In the genomic region with DNA sequence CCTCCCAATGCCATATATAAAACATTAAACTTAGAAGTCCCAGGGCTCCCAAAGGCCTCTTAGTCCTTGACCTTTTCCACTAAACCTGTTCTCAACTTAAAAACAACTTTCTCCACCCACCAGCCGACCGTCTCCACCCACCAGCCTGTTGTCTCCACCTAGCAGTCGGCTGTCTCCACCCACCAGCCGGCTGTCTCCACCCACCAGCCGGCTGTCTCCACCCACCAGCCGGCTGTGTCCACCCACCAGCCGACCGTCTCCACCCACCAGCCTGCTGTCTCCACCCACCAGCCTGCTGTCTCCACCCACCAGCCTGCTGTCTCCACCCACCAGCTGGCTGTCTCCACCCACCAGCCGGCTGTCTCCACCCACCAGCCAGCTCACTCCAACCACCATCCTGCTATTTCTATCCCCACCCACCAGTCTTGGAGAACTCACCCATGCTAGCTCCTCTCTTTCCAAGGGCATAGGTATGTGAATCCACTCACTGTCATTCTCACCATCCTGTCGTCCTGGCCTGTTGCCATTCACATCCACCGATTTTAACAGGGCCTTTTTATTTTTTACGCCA, we compare ENCODE assay signal across 17 mouse cellular contexts. TPM values are rescaled to one million over a fixed set of nuclear protein-coding genes. Genes with fewer than 3 reads are reported as not detected.
DNase-seq lines count a peak whose midpoint lies in the region; ATAC-seq and TF ChIP-seq lines count a peak whose summit lies in the region.
"Had no signal": no experiment of that assay in that cellular context is flagged by ENCODE, and none has a peak within 500 bp of the region (broad histone marks: within the 10 kb centered on the region; RNA-seq: fewer than 3 reads in every experiment).

No protein-coding gene starts in this region.

- intact Hi-C loops in left cerebral cortex, postnatal 14 days (cut with DNase I): loop anchor here (10.0 kb wide), 1 partner anchor 51 kb away; no protein-coding TSS in a partner anchor

- peak; percentile 54 for DNase-seq in left cerebral cortex, postnatal 14 days (ENCODE audit: low spot score in 2 of 2)
- no peak for DNase-seq in left cerebral cortex, adult 11 months (ENCODE audit: low spot score)
- no peak for DNase-seq in ES-E14 (ENCODE audit: low read depth, low spot score)
- DNase-seq in brain, adult 2 months (ENCODE audit: low read depth, low spot score): peak; percentile 60
- peak; percentile 60 for DNase-seq in liver, postnatal 0 days
- DNase-seq in cerebellum, adult 11-12 months: no peak
- no peak for DNase-seq in heart, embryonic 10.5 days (ENCODE audit: low spot score)
- DNase-seq: gastrocnemius, adult 2 months; lung, embryonic 14.5 days had no signal

- TF ChIP-seq CTCF in liver, postnatal 0 days (IDR thresholded peaks at IDR 0.05; ENCODE audit: low read depth): no peak

- no peak for TF ChIP-seq EP300 in liver, postnatal 0 days (IDR thresholded peaks at IDR 0.05; ENCODE audit: low read depth)

- no peak overlapping the region for H3K27ac ChIP-seq in ES-E14 (ENCODE audit: insufficient read depth, low read depth, low read length, poor library complexity, severe bottlenecking)
- H3K27ac ChIP-seq in liver, postnatal 0 days (ENCODE audit: low read depth): no peak overlapping the region
- H3K27ac ChIP-seq in heart, embryonic 10.5 days: no peak overlapping the region
- H3K27ac ChIP-seq in midbrain, embryonic 13.5 days: no peak overlapping the region
- H3K27ac ChIP-seq: embryonic facial prominence, embryonic 10.5 days; gastrocnemius, adult 2 months; heart, embryonic 13.5 days; hindbrain, embryonic 15.5 days; midbrain, embryonic 12.5 days had no signal

- H3K4me3 ChIP-seq in ES-E14 (ENCODE audit: insufficient read depth in 1 of 2, low read depth in 1 of 2, low read length in 2 of 2, poor library complexity in 1 of 2, severe bottlenecking in 1 of 2): no peak overlapping the region
- no peak overlapping the region for H3K4me3 ChIP-seq in liver, postnatal 0 days (ENCODE audit: low read depth, low read length)
- H3K4me3 ChIP-seq in heart, embryonic 10.5 days: no peak overlapping the region
- no peak overlapping the region for H3K4me3 ChIP-seq in midbrain, embryonic 13.5 days (replicated peaks)
- H3K4me3 ChIP-seq: embryonic facial prominence, embryonic 10.5 days; gastrocnemius, adult 2 months; heart, embryonic 13.5 days; hindbrain, embryonic 15.5 days; midbrain, embryonic 12.5 days had no signal

- in situ Hi-C loops in ES-E14 (cut with MboI; ENCODE audit: low sequenced_read_pairs in 2 of 2, unreplicated experiment in 2 of 2): no loop called here

- no peak overlapping the region for H3K4me2 ChIP-seq in liver, postnatal 0 days (ENCODE audit: low read depth, low read length)
- no peak overlapping the region for H3K4me2 ChIP-seq in midbrain, embryonic 13.5 days (replicated peaks)
- H3K4me2 ChIP-seq: heart, embryonic 13.5 days; hindbrain, embryonic 15.5 days; lung, embryonic 14.5 days; midbrain, embryonic 12.5 days had no signal

- peaks cover 0 to 9% of the 10 kb centered on the region in 2 experiments; a peak in 2 of 4 replicates for H3K4me1 ChIP-seq in ES-E14 (ENCODE audit: control insufficient read depth in 2 of 2, insufficient read depth in 2 of 2, low read length in 2 of 2, poor library complexity in 1 of 2)
- 0 out of 2 replicates have a peak, but pooled peaks cover 8% of the 10 kb centered on the region for H3K4me1 ChIP-seq in liver, postnatal 0 days (ENCODE audit: insufficient read depth)
- H3K4me1 ChIP-seq in heart, embryonic 10.5 days: no peaks in the 10 kb centered on the region
- no peaks in the 10 kb centered on the region for H3K4me1 ChIP-seq in midbrain, embryonic 13.5 days (replicated peaks)
- H3K4me1 ChIP-seq: heart, embryonic 13.5 days; hindbrain, embryonic 15.5 days; midbrain, embryonic 12.5 days had no signal

- no peaks in the 10 kb centered on the region for H3K9me3 ChIP-seq in ES-E14 (ENCODE audit: control insufficient read depth, insufficient read depth, low read depth, low read length)
- H3K9me3 ChIP-seq in liver, postnatal 0 days (ENCODE audit: low read length): no peaks in the 10 kb centered on the region
- H3K9me3 ChIP-seq in heart, embryonic 10.5 days: no peaks in the 10 kb centered on the region
- no peaks in the 10 kb centered on the region for H3K9me3 ChIP-seq in midbrain, embryonic 13.5 days
- H3K9me3 ChIP-seq: embryonic facial prominence, embryonic 10.5 days; heart, embryonic 13.5 days; hindbrain, embryonic 15.5 days; midbrain, embryonic 12.5 days had no signal

- no peaks in the 10 kb centered on the region for H3K27me3 ChIP-seq in liver, postnatal 0 days (ENCODE audit: insufficient read depth, low read length)
- no peaks in the 10 kb centered on the region for H3K27me3 ChIP-seq in heart, embryonic 10.5 days (ENCODE audit: insufficient read depth, poor library complexity, severe bottlenecking)
- no peaks in the 10 kb centered on the region for H3K27me3 ChIP-seq in midbrain, embryonic 13.5 days
- H3K27me3 ChIP-seq: hindbrain, embryonic 15.5 days; midbrain, embryonic 12.5 days had no signal

- no peaks in the 10 kb centered on the region for H3K36me3 ChIP-seq in ES-E14 (ENCODE audit: control insufficient read depth, insufficient read depth, low read length, poor library complexity, severe bottlenecking)
- H3K36me3 ChIP-seq in liver, postnatal 0 days (replicated peaks; ENCODE audit: insufficient read depth, low read length): no peaks in the 10 kb centered on the region
- no peaks in the 10 kb centered on the region for H3K36me3 ChIP-seq in heart, embryonic 10.5 days
- H3K36me3 ChIP-seq in midbrain, embryonic 13.5 days: no peaks in the 10 kb centered on the region
- H3K36me3 ChIP-seq: embryonic facial prominence, embryonic 10.5 days; heart, embryonic 13.5 days; hindbrain, embryonic 15.5 days; midbrain, embryonic 12.5 days had no signal

- 66% methylated on average over 12 of the region's 12 CpGs for WGBS in liver, postnatal 0 days (ENCODE audit: insufficient replicate concordance)
- 63% methylated on average over 12 of the region's 12 CpGs for WGBS in heart, embryonic 10.5 days
- 76% methylated on average over 12 of the region's 12 CpGs for WGBS in midbrain, embryonic 13.5 days

- no peak overlapping the region for H3K9ac ChIP-seq in ES-E14 (ENCODE audit: insufficient read depth, low read depth, low read length, poor library complexity, severe bottlenecking)
- no peak overlapping the region for H3K9ac ChIP-seq in liver, postnatal 0 days (replicated peaks)
- no peak overlapping the region for H3K9ac ChIP-seq in midbrain, embryonic 13.5 days (replicated peaks)
- H3K9ac ChIP-seq: heart, embryonic 13.5 days; hindbrain, embryonic 15.5 days; lung, embryonic 14.5 days; midbrain, embryonic 12.5 days had no signal

- peak; percentile 64 for ATAC-seq in liver, postnatal 0 days
- no peak for ATAC-seq in midbrain, embryonic 13.5 days

TF ChIP-seq in ES-E14, 5 proteins besides CTCF, POLR2A, EP300 and RAD21:
- TF ChIP-seq MAFK (IDR thresholded peaks at IDR 0.05; ENCODE audit: insufficient read depth, low read depth, low read length) (no peak), ZNF384 (IDR thresholded peaks at IDR 0.05; ENCODE audit: low read depth, low read length) (peak; percentile 87), CHD2 (IDR thresholded peaks at IDR 0.05; ENCODE audit: low read depth, low read length) (0 out of 2 replicates have a peak, but pooled peaks have one; percentile 68), HCFC1 (IDR thresholded peaks at IDR 0.05; ENCODE audit: borderline replicate concordance, insufficient read depth, low read length) (no peak), ZC3H11A (IDR thresholded peaks at IDR 0.05; ENCODE audit: borderline replicate concordance, low read depth, low read length) (no peak)

RNA-seq across cellular contexts. Expression of a gene that starts 10.6 kb away (rescaled TPM):
- under 1 TPM in 1 of 2 experiments, not detected in 1; 0.37 TPM for total RNA-seq in left cerebral cortex, postnatal 14 days (2021)
- total RNA-seq in ES-E14 (2012; rRNA removed): 0.49 and 1.3 TPM in 2 replicates
- polyA plus RNA-seq in liver, postnatal 0 days (2015; fragmentation: Nextera tagmentation; extraction: Ambion mirVana): not detected in 2 replicates
- polyA plus RNA-seq in heart, embryonic 10.5 days (2016; fragmentation: Nextera tagmentation; extraction: Ambion mirVana): not detected in 2 replicates
- not detected in 2 replicates for polyA plus RNA-seq in midbrain, embryonic 13.5 days (2015; fragmentation: Nextera tagmentation; extraction: Ambion mirVana)
- polyA plus RNA-seq: embryonic facial prominence, embryonic 10.5 days; forebrain, embryonic 11.5 days; heart, embryonic 13.5 days; kidney, embryonic 14.5 days; lung, embryonic 14.5 days; midbrain, embryonic 12.5 days; neural tube, embryonic 11.5 days had no signal

RNA-seq across cellular contexts. Expression of a gene that starts 20.2 kb away (rescaled TPM):
- total RNA-seq in left cerebral cortex, postnatal 14 days (2021): 10 to 100 TPM; 16.5 to 17.7 TPM
- 11.6 and 21.7 TPM in 2 replicates for total RNA-seq in ES-E14 (2012; rRNA removed)
- 9.7 and 12.4 TPM in 2 replicates for polyA plus RNA-seq in liver, postnatal 0 days (2015; fragmentation: Nextera tagmentation; extraction: Ambion mirVana)
- polyA plus RNA-seq in heart, embryonic 10.5 days (2016; fragmentation: Nextera tagmentation; extraction: Ambion mirVana): 3.0 and 3.6 TPM in 2 replicates
- 4.5 and 4.6 TPM in 2 replicates for polyA plus RNA-seq in midbrain, embryonic 13.5 days (2015; fragmentation: Nextera tagmentation; extraction: Ambion mirVana)

RNA-seq across cellular contexts. Expression of a gene that starts 28.8 kb away (rescaled TPM):
- total RNA-seq in left cerebral cortex, postnatal 14 days (2021): not detected
- total RNA-seq in ES-E14 (2012; rRNA removed): 0.37 and 0.54 TPM in 2 replicates
- 0.12 and 0.15 TPM in 2 replicates for polyA plus RNA-seq in liver, postnatal 0 days (2015; fragmentation: Nextera tagmentation; extraction: Ambion mirVana)
- 0.33 TPM in 1 of 2 replicates, not detected in the other for polyA plus RNA-seq in heart, embryonic 10.5 days (2016; fragmentation: Nextera tagmentation; extraction: Ambion mirVana)
- polyA plus RNA-seq in midbrain, embryonic 13.5 days (2015; fragmentation: Nextera tagmentation; extraction: Ambion mirVana): not detected in 2 replicates
- total RNA-seq: gastrocnemius, adult 2 months had no signal
- polyA plus RNA-seq: embryonic facial prominence, embryonic 10.5 days; forebrain, embryonic 11.5 days; heart, embryonic 13.5 days; hindbrain, embryonic 15.5 days; lung, embryonic 14.5 days; midbrain, embryonic 12.5 days; neural tube, embryonic 11.5 days had no signal

RNA-seq across cellular contexts. Expression of a gene that starts 28.9 kb away (rescaled TPM):
- total RNA-seq in left cerebral cortex, postnatal 14 days (2021): under 1 TPM in 1 of 2 experiments, not detected in 1; 0.20 TPM
- 1.4 and 5.1 TPM in 2 replicates for total RNA-seq in ES-E14 (2012; rRNA removed)
- not detected in 2 replicates for polyA plus RNA-seq in liver, postnatal 0 days (2015; fragmentation: Nextera tagmentation; extraction: Ambion mirVana)
- not detected in 2 replicates for polyA plus RNA-seq in heart, embryonic 10.5 days (2016; fragmentation: Nextera tagmentation; extraction: Ambion mirVana)
- polyA plus RNA-seq in midbrain, embryonic 13.5 days (2015; fragmentation: Nextera tagmentation; extraction: Ambion mirVana): not detected in 2 replicates
- polyA plus RNA-seq: embryonic facial prominence, embryonic 10.5 days; forebrain, embryonic 11.5 days; heart, embryonic 13.5 days; hindbrain, embryonic 15.5 days; kidney, embryonic 14.5 days; lung, embryonic 14.5 days; midbrain, embryonic 12.5 days had no signal

RNA-seq across cellular contexts. Expression of a gene that starts 40.2 kb away (rescaled TPM):
- not detected for total RNA-seq in left cerebral cortex, postnatal 14 days (2021)
- not detected in 2 replicates for total RNA-seq in ES-E14 (2012; rRNA removed)
- polyA plus RNA-seq in liver, postnatal 0 days (2015; fragmentation: Nextera tagmentation; extraction: Ambion mirVana): not detected in 2 replicates
- polyA plus RNA-seq in heart, embryonic 10.5 days (2016; fragmentation: Nextera tagmentation; extraction: Ambion mirVana): not detected in 2 replicates
- not detected in 2 replicates for polyA plus RNA-seq in midbrain, embryonic 13.5 days (2015; fragmentation: Nextera tagmentation; extraction: Ambion mirVana)
- total RNA-seq: gastrocnemius, adult 2 months had no signal
- polyA plus RNA-seq: embryonic facial prominence, embryonic 10.5 days; forebrain, embryonic 11.5 days; heart, embryonic 13.5 days; lung, embryonic 14.5 days; midbrain, embryonic 12.5 days; neural tube, embryonic 11.5 days had no signal

Comparison
In these comparisons a context has a peak if more than half of its experiments do, and no peak if none do; other contexts are left out.
1. DNase-seq: peak in left cerebral cortex, postnatal 14 days (2 of 2), brain, adult 2 months (single experiment) and liver, postnatal 0 days (single experiment); none in left cerebral cortex, adult 11 months (single experiment), ES-E14 (single experiment), cerebellum, adult 11-12 months (single experiment) and heart, embryonic 10.5 days (single experiment).